Mouse (Mus musculus) limb, embryonic 14.5 days (tissue): Measurements from ENCODE around the gene 1110008L16Rik. TPM values are rescaled to one million over a fixed set of nuclear protein-coding genes. Genes with fewer than 3 reads are reported as not detected.

Source experiments
- ATAC-seq: fragments of 200-750 bp; cut with Nextera tagmentation; 2 replicates; pipeline ENCODE4 v1.8.0; 2017; ENCODE audit warnings: low read depth, moderate number of reproducible peaks, moderate TSS enrichment; ENCODE audit not compliant: low FRiP score
- DNase-seq: peaks from one replicate; pipeline ENCODE4 v3.0.0-alpha.2; 2015; ENCODE audit warnings: low spot score
- H3K27ac ChIP-seq: fragments of 300-500 bp; sonication (generic); replicated peaks from 2 replicates; pipeline ENCODE4 v1.5.1; 2014; ENCODE audit warnings: low read depth, mild to moderate bottlenecking, low read length, moderate library complexity, mixed read lengths
- H3K27me3 ChIP-seq: fragments of 300-500 bp; sonication (generic); 2 replicates; pipeline ENCODE4 v1.6.1; 2014; ENCODE audit warnings: low read length, mixed read lengths; ENCODE audit not compliant: control insufficient read depth, insufficient read depth
- H3K36me3 ChIP-seq: fragments of 300-500 bp; sonication (generic); 2 replicates; pipeline ENCODE4 v1.6.1; 2014; ENCODE audit warnings: mild to moderate bottlenecking, low read length, moderate library complexity, mixed read lengths; ENCODE audit not compliant: control insufficient read depth, insufficient read depth
- H3K4me1 ChIP-seq: fragments of 300-500 bp; sonication (generic); 2 replicates; pipeline ENCODE4 v1.6.1; 2014; ENCODE audit warnings: antibody characterized with exemption, low read length, mixed read lengths; ENCODE audit not compliant: control insufficient read depth, insufficient read depth
- H3K4me2 ChIP-seq: fragments of 300-500 bp; sonication (generic); replicated peaks from 2 replicates; pipeline ENCODE4 v1.6.1; 2014; ENCODE audit warnings: low read depth, mild to moderate bottlenecking, low read length, moderate library complexity; ENCODE audit not compliant: severe bottlenecking
- H3K4me3 ChIP-seq: fragments of 300-500 bp; sonication (generic); replicated peaks from 2 replicates; pipeline ENCODE4 v1.5.1; 2014; ENCODE audit warnings: low read length
- H3K9ac ChIP-seq: fragments of 300-500 bp; sonication (generic); 2 replicates; pipeline ENCODE4 v1.6.1; 2014; ENCODE audit warnings: mild to moderate bottlenecking, low read depth, low read length, moderate library complexity; ENCODE audit not compliant: severe bottlenecking
- H3K9me3 ChIP-seq: fragments of 300-500 bp; sonication (generic); 2 replicates; pipeline ENCODE4 v1.6.1; 2016; ENCODE audit warnings: low read length; ENCODE audit not compliant: control insufficient read depth
- POLR2A ChIP-seq: fragments of 200-500 bp; IDR thresholded peaks from 2 replicates; pipeline ENCODE4 v1.8.0; 2012; ENCODE audit warnings: inconsistent platforms, mild to moderate bottlenecking, moderate library complexity, borderline replicate concordance; ENCODE audit not compliant: insufficient read depth, insufficient read length; ENCODE audit errors: extremely low read depth
- WGBS: fragments of 180-500 bp; shearing (Covaris S2); extraction: QIAGEN DNeasy Blood & Tissue Kit; methylation state at CpG from one replicate; pipeline ENCODE4 v1.1.7; 2014; 5-methylcytosine and 5-hydroxymethylcytosine counted together
- polyA plus RNA-seq, 2 experiments: library from polyadenylated mRNA; depleted of rRNA in 1 of 2; stranded (reverse) in 1 of 2; unstranded in 1 of 2; fragments of >200 nt; fragmentation: Nextera tagmentation in 1 of 2; extraction: Ambion mirVana in 1 of 2; gene quantifications; 2 replicates each; pipeline versions ENCODE4 v1.2.1 to v1.2.3; 2012 to 2014

Gene 1110008L16Rik
- polyA plus RNA-seq, 2 experiments, result 10.5 to 12.6 TPM

GRCm38 (mm10) chr12:55365083-55365482 lies 65.7 kb downstream of the 1110008L16Rik start:
- Histone ChIP-seq H3K27ac (no peak overlapping the region), H3K9me3 (no peaks in the 10 kb centered on the region), H3K27me3 (no peaks in the 10 kb centered on the region), H3K4me2 (no peak overlapping the region), H3K4me3 (no peak overlapping the region), H3K9ac (no peak overlapping the region), H3K4me1 (no peaks in the 10 kb centered on the region), H3K36me3 (0 out of 2 replicates have a peak, but pooled peaks cover 3% of the 10 kb centered on the region)
- DNase-seq (no peak), ATAC-seq (no peak)
- TF ChIP-seq POLR2A, result no peak
- 76% methylated on average over 2 of the region's 2 CpGs for WGBS

- no peak overlapping the region for H3K9ac ChIP-seq
- H3K4me1 ChIP-seq, result no peaks in the 10 kb centered on the region
- no peak overlapping the region for H3K4me2 ChIP-seq
- H3K27me3 ChIP-seq, result no peaks in the 10 kb centered on the region
- no peak overlapping the region for H3K27ac ChIP-seq
- no peaks in the 10 kb centered on the region for H3K36me3 ChIP-seq
- H3K4me3 ChIP-seq, result no peak overlapping the region
- DNase-seq, result no peak
- ATAC-seq, result no peak
- TF ChIP-seq POLR2A, result no peak
- H3K9me3 ChIP-seq, result no peaks in the 10 kb centered on the region
- WGBS, result 78% methylated on average over 3 of the region's 3 CpGs
Measured at GRCm38 (mm10) chr12:55372424-55373055, 73.2 kb downstream of the 1110008L16Rik start.

- ATAC-seq (no peak), DNase-seq (no peak)
- Histone ChIP-seq H3K4me3 (no peak overlapping the region), H3K9ac (no peak overlapping the region), H3K27me3 (no peaks in the 10 kb centered on the region), H3K4me1 (no peaks in the 10 kb centered on the region), H3K36me3 (no peaks in the 10 kb centered on the region), H3K4me2 (no peak overlapping the region), H3K9me3 (no peaks in the 10 kb centered on the region), H3K27ac (no peak overlapping the region)
- no peak for TF ChIP-seq POLR2A
- 82% methylated on average over 16 of the region's 16 CpGs for WGBS
Measured at GRCm38 (mm10) chr12:55376956-55377609, 77.7 kb downstream of the 1110008L16Rik start.

- 66% methylated on average over 6 of the region's 6 CpGs for WGBS
- no peak overlapping the region for H3K27ac ChIP-seq
Measured at GRCm38 (mm10) chr12:55377610-55377980, 78.2 kb downstream of the 1110008L16Rik start.

GRCm38 (mm10) chr12:55384023-55384749 lies 84.8 kb downstream of the 1110008L16Rik start, which contains the start of gene Psma6:
Psma6 (plus strand) TSS chr12:55384222.
- no peak for DNase-seq
- TF ChIP-seq POLR2A, result no peak
- Histone ChIP-seq H3K4me2 (no peak within 1 kb of the TSS), H3K4me1 (0 out of 2 replicates have a peak, but pooled peaks cover 2% of the 10 kb centered on the region), H3K27me3 (no peaks in the 10 kb centered on the region), H3K9ac (no peak within 1 kb of the TSS), H3K9me3 (no peaks in the 10 kb centered on the region), H3K27ac (no peak within 1 kb of the TSS), H3K36me3 (no peaks in the 10 kb centered on the region), H3K4me3 (no peak within 1 kb of the TSS)
- 50% methylated on average over 10 of the region's 10 CpGs for WGBS
- ATAC-seq, result no peak

More at GRCm38 (mm10) chr12:55377610-55377980, 78.2 kb downstream of the 1110008L16Rik start:
- no peaks in the 10 kb centered on the region for H3K9me3 ChIP-seq
- ATAC-seq (no peak), DNase-seq (no peak)
- no peak overlapping the region for H3K4me3 ChIP-seq
- H3K9ac ChIP-seq, result no peak overlapping the region
- no peak for TF ChIP-seq POLR2A
- H3K4me2 ChIP-seq, result no peak overlapping the region
- H3K27me3 ChIP-seq, result no peaks in the 10 kb centered on the region
- H3K4me1 ChIP-seq, result no peaks in the 10 kb centered on the region
- H3K36me3 ChIP-seq, result no peaks in the 10 kb centered on the region
